Mouse (Mus musculus) urinary bladder, postnatal 36 days (tissue): ENCODE results near the gene Smim24.
A peak's percentile ranks its signal among the peaks of the same experiment; 100 is the strongest.

Experiments used
- DNase-seq, 2 experiments: peaks; one replicate each; pipeline ENCODE4 v3.0.0; 2022; ENCODE audit warnings: low spot score in 2 of 2, mixed read lengths in 1 of 2

Gene Smim24

DNA sequence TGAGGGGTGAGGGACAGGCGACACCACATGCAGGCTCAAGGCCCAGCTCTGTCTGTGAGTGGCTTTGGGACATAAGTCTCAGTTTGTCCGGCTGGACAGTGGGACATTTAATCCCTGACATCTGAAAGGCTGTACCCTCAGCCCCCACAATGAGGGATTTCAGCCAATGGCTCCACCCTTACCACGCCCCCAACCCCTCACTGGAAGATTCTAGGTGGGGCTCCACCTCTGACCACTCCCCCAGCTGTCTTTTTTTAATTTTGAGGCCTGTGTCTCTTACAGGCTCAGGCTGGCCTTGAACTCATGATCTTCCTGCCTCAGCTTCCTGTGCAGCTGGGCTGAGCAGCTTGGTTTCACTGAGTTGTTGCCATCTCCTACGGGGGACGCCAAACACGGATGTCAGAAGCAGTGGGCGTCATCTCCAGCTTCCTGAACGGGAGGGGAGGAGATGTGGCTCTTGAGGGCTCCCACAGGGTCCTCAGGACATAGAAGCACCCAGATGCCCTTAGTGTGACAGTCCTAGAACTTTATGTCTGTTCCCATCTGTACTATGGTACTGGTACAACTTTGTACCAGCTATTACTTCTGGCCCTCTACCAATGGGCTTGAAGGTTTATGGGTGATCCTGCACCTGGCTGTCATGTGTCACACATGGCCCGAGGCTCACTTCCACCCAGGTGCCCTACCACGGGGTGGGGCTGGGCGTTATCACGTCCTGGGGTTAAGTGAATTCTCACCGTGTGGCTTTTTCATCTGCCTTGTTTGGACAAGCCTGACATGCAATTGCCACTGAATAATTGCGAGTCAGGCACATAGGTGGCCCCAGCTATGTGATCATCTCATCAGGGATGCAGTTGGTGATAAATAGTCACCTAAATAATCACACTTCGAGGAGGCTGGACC lies 41.8 kb downstream of the Smim24 start:
- DNase-seq = no peak

DNA sequence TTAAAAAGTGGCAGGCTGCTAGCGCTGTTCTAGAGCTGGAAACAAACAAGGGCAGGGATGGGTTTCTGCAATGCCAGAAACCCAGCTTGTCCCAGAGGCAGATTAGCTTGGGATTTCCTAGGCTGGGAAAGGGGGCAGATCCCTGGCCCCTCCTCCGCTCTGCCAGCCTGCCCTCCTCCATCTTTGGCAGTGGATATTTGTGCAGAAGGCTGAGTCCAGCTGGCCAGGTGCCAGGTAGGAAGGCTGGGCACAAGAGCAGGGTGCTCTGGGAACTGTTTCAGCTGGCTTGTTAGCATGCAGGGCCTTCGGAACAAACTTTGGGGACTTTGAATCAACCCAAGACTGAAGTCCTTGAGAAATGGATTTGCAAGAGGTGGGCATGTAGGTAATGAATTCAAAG lies 42.6 kb downstream of the Smim24 start:
- DNase-seq = peak in 1 of 2 experiments; percentile 76

DNA sequence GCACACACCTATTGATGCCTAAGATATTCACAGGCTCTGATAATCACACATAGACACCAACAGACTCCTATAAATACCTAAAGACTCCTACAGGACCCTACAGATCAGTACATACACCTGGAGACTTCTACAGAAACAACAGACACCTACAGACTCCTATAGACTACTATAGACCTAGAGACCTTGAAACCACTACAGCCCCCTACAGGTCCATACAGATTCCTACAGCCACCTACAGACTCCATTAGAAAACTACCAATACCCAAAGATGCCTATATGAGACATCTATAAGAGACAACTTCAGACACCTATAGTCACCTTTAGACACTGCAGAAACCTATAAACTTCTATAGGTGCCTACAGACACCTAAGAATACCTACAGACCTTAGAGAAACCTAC lies 48.2 kb downstream of the Smim24 start:
- DNase-seq = no peak
